ENCODE assay signal across 1 mouse cellular context in genomic region chr19:6364842-6365241, GRCm38 (mm10).
TF ChIP-seq lines count a peak whose summit lies in the region.

No protein-coding gene starts in this region.

TF ChIP-seq in MEL, 35 proteins besides CTCF, POLR2A, EP300 and RAD21:
- no peak for TF ChIP-seq TBP (IDR thresholded peaks at IDR 0.05; ENCODE audit: low read depth, low read length)
- 0 out of 2 replicates have a peak, but pooled peaks have one; percentile 5 for TF ChIP-seq MYC (IDR thresholded peaks at IDR 0.05; ENCODE audit: low read depth, low read length)
- no peak for TF ChIP-seq SMC3 (IDR thresholded peaks at IDR 0.05; ENCODE audit: low read depth, low read length)
- TF ChIP-seq POLR2AphosphoS5 (IDR thresholded peaks at IDR 0.05; ENCODE audit: borderline replicate concordance, low read depth, low read length), result no peak
- no peak for TF ChIP-seq USF2 (IDR thresholded peaks at IDR 0.05; ENCODE audit: borderline replicate concordance in 1 of 2, insufficient read depth in 1 of 2, low read depth in 1 of 2, low read length in 2 of 2)
- TF ChIP-seq ZMIZ1 (IDR thresholded peaks at IDR 0.05; ENCODE audit: low read depth, low read length), result no peak
- TF ChIP-seq CHD1 (IDR thresholded peaks at IDR 0.05; ENCODE audit: low read depth, low read length), result peak; percentile 90; the same call in 1 of the 2 replicates
- peak; percentile 45; the same call in 1 of the 2 replicates for TF ChIP-seq MXI1 (IDR thresholded peaks at IDR 0.05; ENCODE audit: low read depth, low read length)
- TF ChIP-seq SIN3A (IDR thresholded peaks at IDR 0.05; ENCODE audit: low read length), result peak; percentile 68; the same call in 1 of the 2 replicates
- TF ChIP-seq HCFC1 (IDR thresholded peaks at IDR 0.05; ENCODE audit: low read depth, low read length), result no peak
- TF ChIP-seq POLR2AphosphoS2 (IDR thresholded peaks at IDR 0.05; ENCODE audit: low read length), result peak; percentile 31; the same call in 1 of the 2 replicates
